Comparison of ENCODE assay signal across 8 mouse cellular contexts in genomic region chr11:32456356-32456755, GRCm38 (mm10). TPM values are rescaled to one million over a fixed set of nuclear protein-coding genes. Genes with fewer than 3 reads are reported as not detected.
DNase-seq lines count a peak whose midpoint lies in the region; ATAC-seq and TF ChIP-seq lines count a peak whose summit lies in the region.

No protein-coding gene starts in this region.

- TF ChIP-seq CTCF in brain, embryonic 14.5 days (IDR thresholded peaks at IDR 0.05; ENCODE audit: borderline replicate concordance, extremely low read depth, insufficient read depth, insufficient read length): no peak

- peak overlapping the region; percentile 88 for H3K4me3 ChIP-seq in hindbrain, embryonic 13.5 days
- peak overlapping the region; percentile 96 for H3K4me3 ChIP-seq in midbrain, embryonic 16.5 days (ENCODE audit: low read depth, low read length)

- WGBS in hindbrain, embryonic 13.5 days: 10% methylated on average over 6 of the region's 6 CpGs
- WGBS in midbrain, embryonic 16.5 days: 10% methylated on average over 6 of the region's 6 CpGs

- no peak for TF ChIP-seq POLR2A in brain, embryonic 14.5 days (IDR thresholded peaks at IDR 0.05; ENCODE audit: borderline replicate concordance, extremely low read depth, insufficient read depth, insufficient read length, poor library complexity, severe bottlenecking)

- no peaks in the 10 kb centered on the region for H3K9me3 ChIP-seq in hindbrain, embryonic 13.5 days
- no peaks in the 10 kb centered on the region for H3K9me3 ChIP-seq in midbrain, embryonic 16.5 days (replicated peaks; ENCODE audit: control insufficient read depth, low read length, poor library complexity, severe bottlenecking)

- H3K4me2 ChIP-seq in hindbrain, embryonic 13.5 days: peak overlapping the region; percentile 87
- peak overlapping the region; percentile 93 for H3K4me2 ChIP-seq in midbrain, embryonic 16.5 days (ENCODE audit: low read length)

- no peaks in the 10 kb centered on the region for H3K27me3 ChIP-seq in hindbrain, embryonic 13.5 days
- no peaks in the 10 kb centered on the region for H3K27me3 ChIP-seq in midbrain, embryonic 16.5 days (ENCODE audit: control insufficient read depth, insufficient read depth, low read depth, low read length)

- peak; percentile 3 for DNase-seq in kidney, adult 9 months
- DNase-seq in kidney, postnatal 25 days: no peak
- peak; percentile 40 for DNase-seq in brain, embryonic 14.5 days (ENCODE audit: low read depth)
- no peak for DNase-seq in frontal cortex, postnatal 14 days (ENCODE audit: low spot score in 2 of 2)
- DNase-seq in adrenal gland, postnatal 36 days: no peak
- DNase-seq in urinary bladder, postnatal 36 days (ENCODE audit: low spot score in 2 of 2): no peak

- no peaks in the 10 kb centered on the region for H3K36me3 ChIP-seq in hindbrain, embryonic 13.5 days
- no peaks in the 10 kb centered on the region for H3K36me3 ChIP-seq in midbrain, embryonic 16.5 days (ENCODE audit: control insufficient read depth, insufficient read depth, low read length)

- no peak overlapping the region for H3K27ac ChIP-seq in hindbrain, embryonic 13.5 days
- no peak overlapping the region for H3K27ac ChIP-seq in midbrain, embryonic 16.5 days (ENCODE audit: low read length)

- H3K4me1 ChIP-seq in hindbrain, embryonic 13.5 days (replicated peaks): peaks cover 18% of the 10 kb centered on the region
- H3K4me1 ChIP-seq in midbrain, embryonic 16.5 days (ENCODE audit: control insufficient read depth, insufficient read depth, low read length): peaks cover 19% of the 10 kb centered on the region

- ATAC-seq in hindbrain, embryonic 13.5 days (ENCODE audit: low FRiP score): no peak
- ATAC-seq in midbrain, embryonic 16.5 days: no peak

- peak overlapping the region; percentile 95 for H3K9ac ChIP-seq in hindbrain, embryonic 13.5 days
- peak overlapping the region; percentile 95 for H3K9ac ChIP-seq in midbrain, embryonic 16.5 days (ENCODE audit: low read depth, low read length)

RNA-seq across cellular contexts. Expression of gene Ubtd2, which starts 1.2 kb away (rescaled TPM):
- polyA plus RNA-seq in brain, embryonic 14.5 days (2012; rRNA removed): 60.6 and 70.7 TPM in 2 replicates
- 50.0 and 52.9 TPM in 2 replicates for polyA plus RNA-seq in hindbrain, embryonic 13.5 days (2015; fragmentation: Nextera tagmentation; extraction: Ambion mirVana)
- 43.0 and 46.6 TPM in 2 replicates for polyA plus RNA-seq in midbrain, embryonic 16.5 days (2015; fragmentation: Nextera tagmentation; extraction: Ambion mirVana)
- 10 to 100 TPM; 15.3 to 15.5 TPM for total RNA-seq in adrenal gland, postnatal 36 days (2021)

Comparison
In these comparisons a context has a peak if more than half of its experiments do, and no peak if none do; other contexts are left out.
1. DNase-seq: peak in kidney, adult 9 months (single experiment) and brain, embryonic 14.5 days (single experiment); none in kidney, postnatal 25 days (0 of 2), frontal cortex, postnatal 14 days (0 of 2), adrenal gland, postnatal 36 days (0 of 2) and urinary bladder, postnatal 36 days (0 of 2).